Mouse (Mus musculus) limb, embryonic 14.5 days (tissue): ENCODE results near the gene Ms4a4a. TPM values are rescaled to one million over a fixed set of nuclear protein-coding genes. Genes with fewer than 3 reads are reported as not detected.

ENCODE experiments used
- ATAC-seq: fragments of 200-750 bp; cut with Nextera tagmentation; 2 replicates; pipeline ENCODE4 v1.8.0; 2017; ENCODE audit warnings: low read depth, moderate number of reproducible peaks, moderate TSS enrichment; ENCODE audit not compliant: low FRiP score
- DNase-seq: peaks from one replicate; pipeline ENCODE4 v3.0.0-alpha.2; 2015; ENCODE audit warnings: low spot score
- H3K27ac ChIP-seq: fragments of 300-500 bp; sonication (generic); replicated peaks from 2 replicates; pipeline ENCODE4 v1.5.1; 2014; ENCODE audit warnings: low read depth, mild to moderate bottlenecking, low read length, moderate library complexity, mixed read lengths
- H3K27me3 ChIP-seq: fragments of 300-500 bp; sonication (generic); 2 replicates; pipeline ENCODE4 v1.6.1; 2014; ENCODE audit warnings: low read length, mixed read lengths; ENCODE audit not compliant: control insufficient read depth, insufficient read depth
- H3K36me3 ChIP-seq: fragments of 300-500 bp; sonication (generic); 2 replicates; pipeline ENCODE4 v1.6.1; 2014; ENCODE audit warnings: mild to moderate bottlenecking, low read length, moderate library complexity, mixed read lengths; ENCODE audit not compliant: control insufficient read depth, insufficient read depth
- H3K4me1 ChIP-seq: fragments of 300-500 bp; sonication (generic); 2 replicates; pipeline ENCODE4 v1.6.1; 2014; ENCODE audit warnings: antibody characterized with exemption, low read length, mixed read lengths; ENCODE audit not compliant: control insufficient read depth, insufficient read depth
- H3K4me2 ChIP-seq: fragments of 300-500 bp; sonication (generic); replicated peaks from 2 replicates; pipeline ENCODE4 v1.6.1; 2014; ENCODE audit warnings: low read depth, mild to moderate bottlenecking, low read length, moderate library complexity; ENCODE audit not compliant: severe bottlenecking
- H3K4me3 ChIP-seq: fragments of 300-500 bp; sonication (generic); replicated peaks from 2 replicates; pipeline ENCODE4 v1.5.1; 2014; ENCODE audit warnings: low read length
- H3K9ac ChIP-seq: fragments of 300-500 bp; sonication (generic); 2 replicates; pipeline ENCODE4 v1.6.1; 2014; ENCODE audit warnings: mild to moderate bottlenecking, low read depth, low read length, moderate library complexity; ENCODE audit not compliant: severe bottlenecking
- H3K9me3 ChIP-seq: fragments of 300-500 bp; sonication (generic); 2 replicates; pipeline ENCODE4 v1.6.1; 2016; ENCODE audit warnings: low read length; ENCODE audit not compliant: control insufficient read depth
- POLR2A ChIP-seq: fragments of 200-500 bp; IDR thresholded peaks from 2 replicates; pipeline ENCODE4 v1.8.0; 2012; ENCODE audit warnings: inconsistent platforms, mild to moderate bottlenecking, moderate library complexity, borderline replicate concordance; ENCODE audit not compliant: insufficient read depth, insufficient read length; ENCODE audit errors: extremely low read depth
- WGBS: fragments of 180-500 bp; shearing (Covaris S2); extraction: QIAGEN DNeasy Blood & Tissue Kit; methylation state at CpG from one replicate; pipeline ENCODE4 v1.1.7; 2014; 5-methylcytosine and 5-hydroxymethylcytosine counted together
- polyA plus RNA-seq, 2 experiments: library from polyadenylated mRNA; depleted of rRNA in 1 of 2; stranded (reverse) in 1 of 2; unstranded in 1 of 2; fragments of >200 nt; fragmentation: Nextera tagmentation in 1 of 2; extraction: Ambion mirVana in 1 of 2; gene quantifications; 2 replicates each; pipeline versions ENCODE4 v1.2.1 to v1.2.3; 2012 to 2014

The Ms4a4a gene
- polyA plus RNA-seq, 2 experiments, result 1.9 to 3.3 TPM

DNA sequence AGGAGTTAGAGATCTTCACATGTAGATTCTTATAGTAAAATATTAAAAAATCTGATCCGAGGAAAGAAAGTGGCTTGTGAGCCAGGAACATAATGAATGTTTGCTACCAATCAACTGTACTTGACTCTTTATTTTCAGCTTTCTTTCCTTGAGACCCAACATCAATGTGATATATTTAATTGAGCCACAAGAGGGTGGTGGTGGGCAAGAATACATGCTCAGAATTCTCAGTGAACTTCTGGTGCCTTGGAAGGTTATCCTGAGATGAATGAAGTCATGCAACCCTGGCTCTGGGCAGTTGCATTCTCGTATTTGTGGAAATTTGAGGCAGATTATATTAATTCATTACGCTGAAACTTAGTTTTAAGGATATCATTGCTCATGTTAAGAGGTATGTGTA, 23.4 kb upstream of the Ms4a4a start:
- Histone ChIP-seq H3K9ac (no peak overlapping the region), H3K4me1 (no peaks in the 10 kb centered on the region), H3K4me3 (no peak overlapping the region), H3K27me3 (no peaks in the 10 kb centered on the region), H3K9me3 (no peaks in the 10 kb centered on the region), H3K36me3 (no peaks in the 10 kb centered on the region), H3K4me2 (no peak overlapping the region), H3K27ac (no peak overlapping the region)
- TF ChIP-seq POLR2A, result no peak
- no peak for ATAC-seq
- 49% methylated on average over 3 of the region's 3 CpGs for WGBS
- no peak for DNase-seq

- 77% methylated on average over 7 of the region's 7 CpGs for WGBS
- Histone ChIP-seq H3K4me3 (no peak overlapping the region), H3K9me3 (no peaks in the 10 kb centered on the region), H3K4me2 (no peak overlapping the region), H3K4me1 (no peaks in the 10 kb centered on the region), H3K9ac (no peak overlapping the region), H3K27ac (no peak overlapping the region), H3K27me3 (no peaks in the 10 kb centered on the region), H3K36me3 (no peaks in the 10 kb centered on the region)
- ATAC-seq, result no peak
- TF ChIP-seq POLR2A, result no peak
- DNase-seq, result no peak
Observed at GRCm38 (mm10) chr19:11355730-11356129, 19.6 kb upstream of the Ms4a4a start.

DNA sequence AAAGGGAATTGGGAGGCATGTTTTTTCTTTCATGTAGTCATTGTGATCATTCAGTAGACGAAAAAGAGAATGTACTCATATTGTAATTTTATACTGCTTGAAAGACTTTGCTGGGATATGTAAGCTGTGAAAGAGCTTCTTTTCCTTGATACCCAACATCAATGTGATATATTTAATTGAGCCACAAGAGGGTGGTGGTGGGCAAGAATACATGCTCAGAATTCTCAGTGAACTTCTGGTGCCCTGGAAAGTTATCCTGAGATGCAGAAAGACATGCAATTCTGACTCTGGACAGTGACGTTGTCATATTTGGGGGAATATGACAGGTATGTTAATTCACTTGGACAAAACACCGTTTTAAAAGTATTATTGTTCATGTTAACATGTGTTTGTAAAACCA, 15.2 kb upstream of the Ms4a4a start:
- Histone ChIP-seq H3K4me3 (no peak overlapping the region), H3K9ac (no peak overlapping the region), H3K4me2 (no peak overlapping the region), H3K9me3 (no peaks in the 10 kb centered on the region), H3K27me3 (no peaks in the 10 kb centered on the region), H3K4me1 (no peaks in the 10 kb centered on the region), H3K36me3 (no peaks in the 10 kb centered on the region), H3K27ac (no peak overlapping the region)
- ATAC-seq (no peak), DNase-seq (no peak)
- TF ChIP-seq POLR2A, result no peak
- WGBS, result 61% methylated on average over 3 of the region's 3 CpGs

DNA sequence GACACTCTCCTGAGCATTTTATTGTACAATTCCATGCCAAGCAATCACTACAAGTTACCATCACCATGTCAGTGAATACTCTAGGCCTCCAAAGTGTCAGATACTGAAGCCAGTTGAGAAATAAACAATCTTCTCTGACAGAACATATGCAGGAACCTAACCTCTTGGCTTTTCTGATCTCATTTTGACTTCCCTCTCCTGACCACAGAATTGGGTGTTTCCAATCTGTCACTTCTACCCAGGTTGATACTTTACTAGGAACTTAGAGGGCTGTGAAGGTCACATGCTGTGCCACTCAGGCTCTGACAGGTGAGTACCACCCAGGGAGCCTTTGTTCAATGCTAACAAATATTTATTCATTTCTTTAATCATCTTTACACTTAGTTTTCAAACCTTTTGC, 13.3 kb upstream of the Ms4a4a start:
- Histone ChIP-seq H3K9me3 (no peaks in the 10 kb centered on the region), H3K4me3 (no peak overlapping the region), H3K4me2 (no peak overlapping the region), H3K27ac (no peak overlapping the region), H3K27me3 (no peaks in the 10 kb centered on the region), H3K36me3 (no peaks in the 10 kb centered on the region), H3K9ac (no peak overlapping the region), H3K4me1 (no peaks in the 10 kb centered on the region)
- ATAC-seq (no peak), DNase-seq (no peak)
- TF ChIP-seq POLR2A, result no peak

DNA sequence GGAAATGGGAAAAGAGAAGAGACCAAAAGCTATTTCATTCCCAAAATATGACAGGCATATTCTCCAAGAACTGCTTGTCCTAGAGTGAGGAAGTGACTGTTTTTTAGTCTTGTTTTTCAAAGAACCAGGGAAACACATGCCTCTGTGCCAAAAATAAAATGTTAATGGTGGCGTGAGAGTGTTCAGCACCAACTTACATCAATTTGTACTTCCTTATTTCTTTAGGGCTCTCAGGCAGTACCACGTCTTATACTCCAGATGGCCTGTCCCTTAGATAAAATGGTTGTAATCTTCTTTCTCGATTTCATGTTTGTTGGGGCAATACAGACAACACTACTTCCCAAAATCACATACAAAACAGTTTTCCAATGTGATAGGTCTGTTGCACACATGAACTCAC, 7.0 kb upstream of the Ms4a4a start:
- no peak for ATAC-seq
- H3K27me3 ChIP-seq, result no peaks in the 10 kb centered on the region
- no peak for DNase-seq
- TF ChIP-seq POLR2A, result no peak
- 74% methylated on average over 3 of the region's 3 CpGs for WGBS
- H3K4me3 ChIP-seq, result no peak overlapping the region
- H3K4me1 ChIP-seq, result no peaks in the 10 kb centered on the region
- no peak overlapping the region for H3K4me2 ChIP-seq
- no peak overlapping the region for H3K27ac ChIP-seq
- H3K9me3 ChIP-seq, result no peaks in the 10 kb centered on the region
- H3K36me3 ChIP-seq, result no peaks in the 10 kb centered on the region
- H3K9ac ChIP-seq, result no peak overlapping the region

DNA sequence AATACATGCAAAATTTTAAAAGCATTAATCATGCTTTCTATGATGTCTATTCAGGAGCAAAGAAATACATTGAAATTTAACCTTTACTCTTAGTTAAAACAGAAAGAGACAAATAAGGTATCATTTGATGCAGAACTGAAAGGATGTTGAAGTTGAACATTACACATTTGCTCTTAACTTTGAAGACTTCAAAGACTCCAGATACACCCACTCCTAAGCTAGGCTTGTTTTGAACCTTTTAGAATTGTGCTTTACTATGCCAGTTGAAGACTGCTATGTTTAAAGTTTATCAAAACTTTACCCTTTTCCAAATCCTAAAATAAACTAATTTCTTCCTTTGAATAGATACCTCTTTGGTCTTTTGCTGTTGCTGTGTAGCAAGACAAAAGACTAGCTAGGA, 4.1 kb upstream of the Ms4a4a start:
- no peaks in the 10 kb centered on the region for H3K27me3 ChIP-seq
- ATAC-seq, result no peak
- H3K4me1 ChIP-seq, result no peaks in the 10 kb centered on the region
- H3K4me3 ChIP-seq, result no peak overlapping the region
- no peak for DNase-seq
- no peaks in the 10 kb centered on the region for H3K36me3 ChIP-seq
- H3K4me2 ChIP-seq, result no peak overlapping the region
- no peak overlapping the region for H3K27ac ChIP-seq
- no peak for TF ChIP-seq POLR2A
- no peak overlapping the region for H3K9ac ChIP-seq
- H3K9me3 ChIP-seq, result no peaks in the 10 kb centered on the region
